In genomic region chr11:95311425-95311807, GRCm38 (mm10) we compare ENCODE assay signal across 8 mouse cellular contexts. TPM values are rescaled to one million over a fixed set of nuclear protein-coding genes. Genes with fewer than 3 reads are reported as not detected.
DNase-seq lines count a peak whose midpoint lies in the region; ATAC-seq and TF ChIP-seq lines count a peak whose summit lies in the region.

No protein-coding gene starts in this region.

- no peak for TF ChIP-seq EP300 in stomach, postnatal 0 days (optimal IDR thresholded peaks at IDR 0.05)

- peak; percentile 4 for DNase-seq in embryo, embryonic 10.5 days (ENCODE audit: low spot score)
- DNase-seq in embryo, embryonic 9.5 days (ENCODE audit: extremely low spot score), result no peak
- DNase-seq in testis, postnatal 10 days (ENCODE audit: low spot score), result no peak
- no peak for DNase-seq in stomach, postnatal 0 days (ENCODE audit: low spot score)
- DNase-seq in left cerebral cortex, adult 8-10 months (ENCODE audit: low spot score in 2 of 2), result no peak
- no peak for DNase-seq in urinary bladder, postnatal 25 days (ENCODE audit: low spot score)

- H3K4me1 ChIP-seq in testis, adult 2 months (ENCODE audit: control insufficient read depth, insufficient read depth, low read length), result peaks cover 9% of the 10 kb centered on the region
- peaks cover 27% of the 10 kb centered on the region for H3K4me1 ChIP-seq in limb, embryonic 15.5 days
- H3K4me1 ChIP-seq in stomach, postnatal 0 days (replicated peaks; ENCODE audit: control insufficient read depth, insufficient read depth), result peaks cover 4% of the 10 kb centered on the region; the same call in 1 of the 2 replicates

- peak overlapping the region; percentile 99 for H3K4me3 ChIP-seq in testis, adult 2 months (ENCODE audit: control insufficient read depth, low read depth, low read length)
- H3K4me3 ChIP-seq in limb, embryonic 15.5 days, result peak overlapping the region; percentile 99
- peak overlapping the region; percentile 98; the same call in 1 of the 2 replicates for H3K4me3 ChIP-seq in stomach, postnatal 0 days (ENCODE audit: low read depth, low read length)

- TF ChIP-seq CTCF in testis, adult 2 months (IDR thresholded peaks at IDR 0.05; ENCODE audit: control insufficient read depth, insufficient read depth, insufficient replicate concordance, low read depth, low read length), result no peak
- no peak for TF ChIP-seq CTCF in stomach, postnatal 0 days (IDR thresholded peaks at IDR 0.05; ENCODE audit: low read depth)

- H3K27ac ChIP-seq in testis, adult 2 months (ENCODE audit: control insufficient read depth, insufficient read depth, low read depth, low read length), result no peak overlapping the region
- peak overlapping the region; percentile 87; the same call in 1 of the 2 replicates for H3K27ac ChIP-seq in limb, embryonic 15.5 days
- H3K27ac ChIP-seq in stomach, postnatal 0 days (replicated peaks), result 0 out of 2 replicates have a peak overlapping the region, but pooled peaks have one; percentile 89

- WGBS in limb, embryonic 15.5 days, result 27% methylated on average over 5 of the region's 5 CpGs
- WGBS in stomach, postnatal 0 days, result 34% methylated on average over 5 of the region's 5 CpGs

- no peak overlapping the region for H3K9ac ChIP-seq in limb, embryonic 15.5 days
- peak overlapping the region; percentile 50; the same call in 1 of the 2 replicates for H3K9ac ChIP-seq in stomach, postnatal 0 days (ENCODE audit: low read length)

- no peaks in the 10 kb centered on the region for H3K9me3 ChIP-seq in limb, embryonic 15.5 days
- no peaks in the 10 kb centered on the region for H3K9me3 ChIP-seq in stomach, postnatal 0 days (ENCODE audit: control insufficient read depth, low read length)

- H3K4me2 ChIP-seq in limb, embryonic 15.5 days, result peak overlapping the region; percentile 61
- peak overlapping the region; percentile 65; the same call in 1 of the 2 replicates for H3K4me2 ChIP-seq in stomach, postnatal 0 days (replicated peaks; ENCODE audit: low read depth)

- ATAC-seq in limb, embryonic 15.5 days (ENCODE audit: insufficient number of reproducible peaks, low FRiP score, low TSS enrichment, low read depth), result no peak
- ATAC-seq in stomach, postnatal 0 days (ENCODE audit: low FRiP score, low TSS enrichment), result no peak

- no peak for TF ChIP-seq POLR2A in testis, adult 2 months (IDR thresholded peaks at IDR 0.05; ENCODE audit: control insufficient read depth, low read depth, low read length)

- no peaks in the 10 kb centered on the region for H3K27me3 ChIP-seq in testis, adult 2 months (ENCODE audit: control insufficient read depth, insufficient read depth, low read length)
- no peaks in the 10 kb centered on the region for H3K27me3 ChIP-seq in limb, embryonic 15.5 days
- H3K27me3 ChIP-seq in stomach, postnatal 0 days (ENCODE audit: control insufficient read depth, insufficient read depth, low read length), result no peaks in the 10 kb centered on the region

- H3K36me3 ChIP-seq in testis, adult 2 months (ENCODE audit: control insufficient read depth, insufficient read depth, low read length), result no peaks in the 10 kb centered on the region; the same call in 1 of the 2 replicates
- H3K36me3 ChIP-seq in limb, embryonic 15.5 days, result peaks cover 1% of the 10 kb centered on the region; the same call in 1 of the 2 replicates
- no peaks in the 10 kb centered on the region for H3K36me3 ChIP-seq in stomach, postnatal 0 days (ENCODE audit: control insufficient read depth, insufficient read depth, low read length)

RNA-seq across cellular contexts. Expression of gene Kat7, which starts 1.4 kb away (rescaled TPM):
- 89.5 and 93.1 TPM in 2 replicates for polyA plus RNA-seq in testis, adult 2 months (2012; rRNA removed)
- polyA plus RNA-seq in limb, embryonic 15.5 days (2015; fragmentation: Nextera tagmentation; extraction: Ambion mirVana), result 60.0 and 62.7 TPM in 2 replicates
- polyA plus RNA-seq in stomach, postnatal 0 days (2015; fragmentation: Nextera tagmentation; extraction: Ambion mirVana), result 25.0 and 27.2 TPM in 2 replicates
- 100 to 1,000 TPM in 1 of 4 experiments, 10 to 100 TPM in 3; 72.6 to 100 (median 82.6) TPM for total RNA-seq in left cerebral cortex, adult 8-10 months (2022)

RNA-seq across cellular contexts. Expression of gene Fam117a, which starts 25.4 kb away (rescaled TPM):
- 16.7 TPM in 2 replicates for polyA plus RNA-seq in testis, adult 2 months (2012; rRNA removed)
- polyA plus RNA-seq in limb, embryonic 15.5 days (2015; fragmentation: Nextera tagmentation; extraction: Ambion mirVana), result 13.8 and 14.6 TPM in 2 replicates
- polyA plus RNA-seq in stomach, postnatal 0 days (2015; fragmentation: Nextera tagmentation; extraction: Ambion mirVana), result 5.7 and 6.7 TPM in 2 replicates
- 1 to 10 TPM; 5.6 to 9.0 (median 6.2) TPM for total RNA-seq in left cerebral cortex, adult 8-10 months (2022)

RNA-seq across cellular contexts. Expression of gene Tac4, which starts 50.1 kb away (rescaled TPM):
- not detected in 2 replicates for polyA plus RNA-seq in testis, adult 2 months (2012; rRNA removed)
- polyA plus RNA-seq in limb, embryonic 15.5 days (2015; fragmentation: Nextera tagmentation; extraction: Ambion mirVana), result 0.12 and 0.32 TPM in 2 replicates
- polyA plus RNA-seq in stomach, postnatal 0 days (2015; fragmentation: Nextera tagmentation; extraction: Ambion mirVana), result 0.25 and 0.29 TPM in 2 replicates
- total RNA-seq in left cerebral cortex, adult 8-10 months (2022), result not detected
